Mouse (Mus musculus) adrenal gland, adult 2 months (tissue): Measurements from ENCODE around the gene Traf3ip3. TPM values are rescaled to one million over a fixed set of nuclear protein-coding genes. Genes with fewer than 3 reads are reported as not detected.

ENCODE experiments used
- DNase-seq: peaks from one replicate; pipeline ENCODE4 v3.0.0; 2021
- polyA plus RNA-seq: library from polyadenylated mRNA; depleted of rRNA; stranded (reverse); fragments of >200 nt; gene quantifications from 2 replicates; pipeline ENCODE4 v1.2.3, GENCODE M21; 2012; rRNA removed
- total RNA-seq, 2 experiments: library from RNA; stranded (reverse); gene quantifications; 2 replicates each; pipeline ENCODE4 v1.2.3; 2021

Traf3ip3 gene
- total and polyA plus RNA-seq, 3 experiments, result 0.15 to 3.3 (median 1.1) TPM

DNA sequence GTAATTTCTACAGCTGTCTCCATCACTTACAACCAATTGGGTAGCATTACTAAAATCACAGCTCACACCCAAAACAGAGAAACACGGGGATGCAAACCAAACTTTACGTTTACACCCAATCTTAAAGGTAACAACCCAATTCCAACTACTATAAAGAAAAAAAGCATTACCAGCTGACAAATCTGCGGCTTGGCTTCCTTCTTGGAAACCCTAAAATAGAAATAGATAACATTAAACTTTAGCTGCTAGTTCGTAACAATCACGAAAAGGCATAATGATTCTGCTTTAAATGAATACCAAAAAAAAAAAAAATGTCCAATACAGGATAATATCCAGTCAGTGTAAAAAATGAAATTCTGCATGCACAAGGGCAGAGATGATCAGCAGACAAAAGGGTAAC lies 72.2 kb downstream of the Traf3ip3 start:
- DNase-seq, result no peak

DNA sequence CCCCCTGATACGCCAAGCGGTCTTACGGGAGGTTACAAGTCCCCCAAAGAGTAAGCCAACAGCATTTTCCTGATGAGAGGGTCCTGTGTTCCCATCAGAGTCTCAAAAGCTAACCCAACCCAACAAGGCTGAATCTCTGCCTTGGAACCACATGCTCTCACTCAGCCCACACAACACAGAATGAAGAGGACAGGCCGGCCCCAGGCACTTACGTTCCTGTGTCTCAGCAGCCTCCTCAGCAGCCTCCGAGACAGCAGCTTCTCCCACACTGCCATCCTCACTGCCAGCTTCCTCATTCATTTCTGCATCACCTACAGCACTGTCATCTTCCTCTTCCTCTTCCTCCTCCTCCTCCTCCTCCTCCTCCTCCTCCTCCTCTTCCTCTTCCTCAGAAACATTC lies 73.4 kb downstream of the Traf3ip3 start:
- DNase-seq, result no peak

DNA sequence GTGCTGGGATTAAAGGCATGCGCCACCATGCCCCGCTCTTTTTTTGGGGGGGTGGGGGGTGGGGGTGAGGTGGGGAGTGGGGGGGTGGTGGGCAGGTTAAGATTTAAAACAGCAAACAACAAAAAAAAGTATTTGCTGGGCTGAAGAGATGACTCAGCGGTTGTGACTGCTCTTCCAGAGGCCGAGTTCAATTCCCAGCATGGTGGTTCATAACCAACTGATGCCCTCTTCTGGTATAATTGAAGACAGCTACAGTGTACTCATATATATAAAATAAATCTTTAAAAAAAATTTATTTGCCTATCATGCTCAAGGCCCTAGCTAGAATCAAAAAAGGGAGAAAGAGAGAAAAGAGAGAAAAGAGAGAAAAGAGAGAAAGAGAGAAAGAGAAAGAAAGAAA lies 75.7 kb downstream of the Traf3ip3 start:
- DNase-seq, result no peak

Other genes starting within 250 kb of the Traf3ip3 start
- 1 to 10 TPM; 8.3 to 8.7 TPM for gene Syt14, start 165.9 kb downstream of the Traf3ip3 start, total RNA-seq
- 0.93 and 1.4 TPM in 2 replicates for gene Syt14, start 165.9 kb downstream of the Traf3ip3 start, polyA plus RNA-seq
- gene Diexf, start 71.4 kb downstream of the Traf3ip3 start, total RNA-seq, result 10 to 100 TPM; 11.1 to 19.0 TPM
- gene Diexf, start 71.4 kb downstream of the Traf3ip3 start, polyA plus RNA-seq, result 10.6 and 12.9 TPM in 2 replicates
- under 1 TPM; 0.31 to 0.49 TPM for gene Irf6, start 48.6 kb downstream of the Traf3ip3 start, total RNA-seq
- 0.09 and 0.51 TPM in 2 replicates for gene Irf6, start 48.6 kb downstream of the Traf3ip3 start, polyA plus RNA-seq
- 1 to 10 TPM; 1.4 to 3.2 TPM for gene A130010J15Rik, start 33.7 kb downstream of the Traf3ip3 start, total RNA-seq
- 1.8 and 2.1 TPM in 2 replicates for gene A130010J15Rik, start 33.7 kb downstream of the Traf3ip3 start, polyA plus RNA-seq
- 1 to 10 TPM in 1 of 2 experiments, under 1 TPM in 1; 0.69 to 2.3 TPM for gene Lamb3, start 6.0 kb upstream of the Traf3ip3 start, total RNA-seq
- 0.30 and 0.31 TPM in 2 replicates for gene Lamb3, start 6.0 kb upstream of the Traf3ip3 start, polyA plus RNA-seq
- gene Hsd11b1, start 62.4 kb upstream of the Traf3ip3 start, total RNA-seq, result 100 to 1,000 TPM; 114 to 135 TPM
- 56.4 and 56.8 TPM in 2 replicates for gene Hsd11b1, start 62.4 kb upstream of the Traf3ip3 start, polyA plus RNA-seq
- gene G0s2, start 71.5 kb upstream of the Traf3ip3 start, total RNA-seq, result 100 to 1,000 TPM; 156 to 178 TPM
- 182 and 309 TPM in 2 replicates for gene G0s2, start 71.5 kb upstream of the Traf3ip3 start, polyA plus RNA-seq
- gene Camk1g, start 168.6 kb upstream of the Traf3ip3 start, total RNA-seq, result not detected
- 0.29 and 0.42 TPM in 2 replicates for gene Camk1g, start 168.6 kb upstream of the Traf3ip3 start, polyA plus RNA-seq